Mouse (Mus musculus) embryonic facial prominence, embryonic 11.5 days (tissue): ENCODE data around the gene Rtbdn. TPM values are rescaled to one million over a fixed set of nuclear protein-coding genes. Genes with fewer than 3 reads are reported as not detected.

ENCODE experiments used
- ATAC-seq: fragments of 200-750 bp; cut with Nextera tagmentation; replicated peaks from 2 replicates; pipeline ENCODE4 v1.8.0; 2017; ENCODE audit warnings: low read depth; ENCODE audit not compliant: insufficient number of reproducible peaks, low FRiP score, low TSS enrichment
- DNase-seq: peaks from one replicate; pipeline ENCODE4 v3.0.0-alpha.2; 2015; ENCODE audit warnings: low spot score
- H3K27ac ChIP-seq: fragments of 300-500 bp; sonication (generic); replicated peaks from 2 replicates; pipeline ENCODE4 v1.5.1; 2014; ENCODE audit warnings: mild to moderate bottlenecking, low read depth, low read length, control low read depth
- H3K27me3 ChIP-seq: fragments of 300-500 bp; sonication (generic); 2 replicates; pipeline ENCODE4 v1.6.1; 2014; ENCODE audit warnings: mild to moderate bottlenecking, low read length, moderate library complexity, mixed read lengths; ENCODE audit not compliant: control insufficient read depth, insufficient read depth
- H3K36me3 ChIP-seq: fragments of 300-500 bp; sonication (generic); replicated peaks from 2 replicates; pipeline ENCODE4 v1.6.1; 2014; ENCODE audit warnings: low read depth, mild to moderate bottlenecking, low read length, moderate library complexity, mixed read lengths; ENCODE audit not compliant: control insufficient read depth, insufficient read depth
- H3K4me1 ChIP-seq: fragments of 300-500 bp; sonication (generic); 2 replicates; pipeline ENCODE4 v1.6.1; 2014; ENCODE audit warnings: low read length, mixed read lengths; ENCODE audit not compliant: control insufficient read depth, insufficient read depth
- H3K4me2 ChIP-seq: fragments of 300-500 bp; sonication (generic); 2 replicates; pipeline ENCODE4 v1.6.1; 2014; ENCODE audit warnings: low read depth, mild to moderate bottlenecking, control low read depth, low read length, moderate library complexity
- H3K4me3 ChIP-seq: fragments of 300-500 bp; sonication (generic); 2 replicates; pipeline ENCODE4 v1.5.1; 2014; ENCODE audit warnings: low read depth, low read length, control low read depth
- H3K9ac ChIP-seq: fragments of 300-500 bp; sonication (generic); replicated peaks from 2 replicates; pipeline ENCODE4 v1.6.1; 2014; ENCODE audit warnings: mild to moderate bottlenecking, control low read depth, low read length
- H3K9me3 ChIP-seq: fragments of 300-500 bp; sonication (generic); replicated peaks from 2 replicates; pipeline ENCODE4 v1.6.1; 2016; ENCODE audit warnings: mild to moderate bottlenecking, low read length, inconsistent platforms, mixed read lengths; ENCODE audit not compliant: control insufficient read depth
- WGBS: fragments of 180-500 bp; shearing (Covaris S2); extraction: QIAGEN DNeasy Blood & Tissue Kit; methylation state at CpG from one replicate; pipeline ENCODE4 v1.1.7; 2014; 5-methylcytosine and 5-hydroxymethylcytosine counted together
- polyA plus RNA-seq: library from polyadenylated mRNA; unstranded; fragments of >200 nt; fragmentation: Nextera tagmentation; extraction: Ambion mirVana; gene quantifications from 2 replicates; pipeline ENCODE4 v1.2.1, GENCODE M21; 2014

Gene Rtbdn
- polyA plus RNA-seq, 1 experiment from 2014 or later, result not detected

- Histone ChIP-seq H3K4me1 (peaks cover 18% of the 10 kb centered on the region), H3K9ac (no peak overlapping the region), H3K4me3 (no peak overlapping the region), H3K4me2 (peak overlapping the region; percentile 96; the same call in 1 of the 2 replicates), H3K9me3 (no peaks in the 10 kb centered on the region), H3K27me3 (peaks cover 21% of the 10 kb centered on the region), H3K27ac (no peak overlapping the region), H3K36me3 (peaks cover 3% of the 10 kb centered on the region)
- no peak for ATAC-seq
- peak; percentile 70 for DNase-seq
- 23% methylated on average over 7 of the region's 7 CpGs for WGBS
Measured at GRCm38 (mm10) chr8:84975434-84975833, 28.6 kb downstream of the Rtbdn start.

- peak overlapping the region; percentile 96 for H3K4me2 ChIP-seq
- WGBS, result 1% methylated on average over 58 of the region's 61 CpGs
- peaks cover 22% of the 10 kb centered on the region for H3K27me3 ChIP-seq
- H3K36me3 ChIP-seq, result no peaks in the 10 kb centered on the region; the same call in 1 of the 2 replicates
- peak overlapping the region; percentile 50 for H3K4me3 ChIP-seq
- H3K9me3 ChIP-seq, result no peaks in the 10 kb centered on the region
- no peak overlapping the region for H3K27ac ChIP-seq
- DNase-seq (peak; percentile 95), ATAC-seq (peak; percentile 69)
- peak overlapping the region; percentile 37 for H3K9ac ChIP-seq
- peaks cover 15% of the 10 kb centered on the region for H3K4me1 ChIP-seq
Measured at GRCm38 (mm10) chr8:84976031-84976762, 29.4 kb downstream of the Rtbdn start.

DNA sequence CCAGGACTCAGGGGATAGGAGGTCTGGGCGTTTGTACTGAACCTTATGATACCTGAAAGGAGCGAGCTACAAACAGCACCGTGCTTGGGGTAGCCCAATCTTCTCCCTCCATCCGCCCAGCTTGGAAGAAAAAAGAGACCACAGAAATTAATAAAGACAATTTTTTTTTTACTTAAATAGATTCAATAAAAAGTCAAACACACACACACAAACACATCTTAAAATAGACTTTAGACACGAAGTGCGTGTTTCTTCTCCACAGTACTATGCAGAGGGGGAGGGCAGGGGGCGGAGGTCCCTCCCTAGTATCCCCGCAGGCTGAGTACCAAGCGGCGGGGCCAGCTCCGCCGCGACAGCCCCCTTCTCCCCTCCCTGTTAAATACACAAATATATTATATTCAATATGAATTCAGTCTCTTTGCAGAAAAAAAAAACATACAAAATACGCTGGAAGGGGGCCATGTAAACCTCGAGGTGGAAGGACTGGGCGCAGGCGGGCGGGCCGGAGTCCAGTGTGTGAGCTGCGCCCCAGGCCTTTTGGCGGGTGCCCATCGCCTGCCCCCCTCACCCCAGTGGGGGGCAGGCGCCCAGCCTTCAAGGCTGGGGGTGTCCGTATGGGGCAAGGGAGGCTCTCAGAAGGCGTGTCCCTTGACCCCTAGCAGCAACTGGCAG is 30.1 kb downstream of the Rtbdn start:
- H3K27ac ChIP-seq, result no peak overlapping the region
- peak overlapping the region; percentile 64 for H3K9ac ChIP-seq
- peak overlapping the region; percentile 50 for H3K4me3 ChIP-seq
- H3K36me3 ChIP-seq, result no peaks in the 10 kb centered on the region
- H3K9me3 ChIP-seq, result no peaks in the 10 kb centered on the region
- H3K27me3 ChIP-seq, result peaks cover 22% of the 10 kb centered on the region
- H3K4me2 ChIP-seq, result peak overlapping the region; percentile 96
- DNase-seq (no peak), ATAC-seq (no peak)
- WGBS, result 2% methylated on average over 24 of the region's 25 CpGs
- peaks cover 16% of the 10 kb centered on the region for H3K4me1 ChIP-seq

- peak overlapping the region; percentile 64 for H3K9ac ChIP-seq
- peak; percentile 56 for DNase-seq
- no peaks in the 10 kb centered on the region for H3K36me3 ChIP-seq
- H3K9me3 ChIP-seq, result no peaks in the 10 kb centered on the region
- H3K27ac ChIP-seq, result no peak overlapping the region
- H3K4me1 ChIP-seq, result peaks cover 16% of the 10 kb centered on the region
- peak overlapping the region; percentile 96 for H3K4me2 ChIP-seq
- WGBS, result 1% methylated on average over 70 of the region's 70 CpGs
- peaks cover 22% of the 10 kb centered on the region for H3K27me3 ChIP-seq
- no peak for ATAC-seq
- peak overlapping the region; percentile 50 for H3K4me3 ChIP-seq
Measured at GRCm38 (mm10) chr8:84977435-84978247, 30.9 kb downstream of the Rtbdn start.

GRCm38 (mm10) chr8:84978248-84978940 is 31.6 kb downstream of the Rtbdn start, which contains the start of gene Junb:
Junb (minus strand) TSS chr8:84978718.
- Histone ChIP-seq H3K27me3 (peaks cover 22% of the 10 kb centered on the region), H3K36me3 (no peaks in the 10 kb centered on the region), H3K4me2 (peak within 1 kb of the TSS; percentile 96), H3K9me3 (no peaks in the 10 kb centered on the region), H3K9ac (peak within 1 kb of the TSS; percentile 64), H3K4me3 (peak within 1 kb of the TSS; percentile 50), H3K4me1 (peaks cover 16% of the 10 kb centered on the region), H3K27ac (peak within 1 kb of the TSS; percentile 36; the same call in 1 of the 2 replicates)
- ATAC-seq (no peak), DNase-seq (peak; percentile 87)
- under 1% methylated on average over 60 of the region's 63 CpGs for WGBS

GRCm38 (mm10) chr8:84979599-84980421 is 33.0 kb downstream of the Rtbdn start:
- DNase-seq, result peak; percentile 92
- 0 out of 2 replicates have a peak, but pooled peaks have one; percentile 15 for ATAC-seq
- 2% methylated on average over 42 of the region's 42 CpGs for WGBS
- H3K4me2 ChIP-seq, result peak overlapping the region; percentile 71
- peaks cover 20% of the 10 kb centered on the region for H3K4me1 ChIP-seq
- H3K4me3 ChIP-seq, result peak overlapping the region; percentile 28
- peak overlapping the region; percentile 36; the same call in 1 of the 2 replicates for H3K27ac ChIP-seq
- H3K9ac ChIP-seq, result peak overlapping the region; percentile 46
- H3K27me3 ChIP-seq, result peaks cover 22% of the 10 kb centered on the region
- H3K36me3 ChIP-seq, result no peaks in the 10 kb centered on the region
- no peaks in the 10 kb centered on the region for H3K9me3 ChIP-seq
